Mouse (Mus musculus) MEL (cell line): ENCODE measurements around the gene Ccdc174. TPM values are rescaled to one million over a fixed set of nuclear protein-coding genes. Genes with fewer than 3 reads are reported as not detected.

Experiments
- DNase-seq: peaks from one replicate; pipeline ENCODE4 v3.0.0; 2011; ENCODE audit warnings: low read depth, low spot score
- H3K27ac ChIP-seq: 2 replicates; pipeline ENCODE4 v1.5.1; 2012; ENCODE audit warnings: low read depth, mild to moderate bottlenecking, control low read depth, low read length, moderate library complexity; ENCODE audit not compliant: control insufficient read depth
- H3K27me3 ChIP-seq, 2 experiments: fragments of 150-350 bp in 1 of 2; sonication (generic) in 1 of 2; 2 replicates each; pipeline ENCODE4 v1.6.1; 2012; ENCODE audit warnings: low read length in 2 of 2, mild to moderate bottlenecking in 2 of 2, improper control_type of control experiment in 1 of 2, moderate library complexity in 1 of 2; ENCODE audit not compliant: insufficient read depth in 2 of 2, control insufficient read depth in 1 of 2
- H3K36me3 ChIP-seq, 2 experiments: 2 replicates each; pipeline ENCODE4 v1.6.1; 2012 to 2014; ENCODE audit warnings: low read length in 2 of 2, improper control_type of control experiment in 1 of 2, inconsistent platforms in 1 of 2, mild to moderate bottlenecking in 1 of 2; ENCODE audit not compliant: insufficient read depth in 2 of 2, control insufficient read depth in 1 of 2
- H3K4me1 ChIP-seq, 2 experiments: fragments of 150-350 bp in 1 of 2; sonication (generic) in 1 of 2; 2 replicates each; pipeline ENCODE4 v1.6.1; 2012; ENCODE audit warnings: low read length in 2 of 2, improper control_type of control experiment in 1 of 2, mild to moderate bottlenecking in 1 of 2; ENCODE audit not compliant: insufficient read depth in 2 of 2, control insufficient read depth in 1 of 2
- H3K4me3 ChIP-seq, 2 experiments: fragments of 150-350 bp in 1 of 2; sonication (generic) in 1 of 2; 2 replicates each; pipeline ENCODE4 v1.5.1; 2012; ENCODE audit warnings: low read depth in 2 of 2, low read length in 2 of 2, mild to moderate bottlenecking in 2 of 2, moderate library complexity in 2 of 2, control low read depth in 1 of 2, improper control_type of control experiment in 1 of 2; ENCODE audit not compliant: control insufficient read depth in 1 of 2, insufficient read depth in 1 of 2
- H3K79me2 ChIP-seq: 2 replicates; pipeline ENCODE4 v1.6.1; 2012; ENCODE audit warnings: mild to moderate bottlenecking, low read length, moderate library complexity; ENCODE audit not compliant: control insufficient read depth, poor library complexity, insufficient read depth
- H3K9ac ChIP-seq: 2 replicates; pipeline ENCODE4 v1.6.1; 2012; ENCODE audit warnings: low read depth, mild to moderate bottlenecking, control low read depth, low read length, moderate library complexity; ENCODE audit not compliant: control insufficient read depth, poor library complexity, severe bottlenecking
- H3K9me3 ChIP-seq: fragments of 150-350 bp; sonication (generic); replicated peaks from 2 replicates; pipeline ENCODE4 v1.6.1; 2012; ENCODE audit warnings: mild to moderate bottlenecking, low read length, improper control_type of control experiment, moderate library complexity; ENCODE audit not compliant: insufficient read depth
- CHD1 ChIP-seq: IDR thresholded peaks from 2 replicates; pipeline ENCODE4 v1.6.1; 2012; ENCODE audit warnings: low read depth, mild to moderate bottlenecking, inconsistent platforms, low read length, improper control_type of control experiment
- CHD2 ChIP-seq: IDR thresholded peaks from 2 replicates; pipeline ENCODE4 v1.6.1; 2011; ENCODE audit warnings: low read length, improper control_type of control experiment
- CTCF ChIP-seq, 3 experiments: IDR thresholded peaks in 2 of 3; conservative IDR thresholded peaks in 1 of 3; 2 replicates each; pipeline ENCODE4 v1.5.1; 2011 to 2012; ENCODE audit warnings: low read length in 3 of 3, low read depth in 2 of 3, mild to moderate bottlenecking in 2 of 3, improper control_type of control experiment in 1 of 3, inconsistent platforms in 1 of 3, mixed read lengths in 1 of 3, moderate library complexity in 1 of 3; ENCODE audit not compliant: control insufficient read depth in 1 of 3, insufficient read depth in 1 of 3, poor library complexity in 1 of 3, severe bottlenecking in 1 of 3
- E2F4 ChIP-seq: IDR thresholded peaks from 2 replicates; pipeline ENCODE4 v1.6.1; 2011; ENCODE audit warnings: low read depth, low read length, improper control_type of control experiment, borderline replicate concordance
- ELF1 ChIP-seq: IDR thresholded peaks from 2 replicates; pipeline ENCODE4 v1.6.1; 2014; ENCODE audit warnings: low read depth, mild to moderate bottlenecking, inconsistent platforms, low read length, improper control_type of control experiment, moderate library complexity
- HCFC1 ChIP-seq: IDR thresholded peaks from 2 replicates; pipeline ENCODE4 v1.6.1; 2012; ENCODE audit warnings: low read depth, mild to moderate bottlenecking, inconsistent platforms, low read length, improper control_type of control experiment, moderate library complexity
- MEF2A ChIP-seq: IDR thresholded peaks from 2 replicates; pipeline ENCODE4 v1.6.1; 2014; ENCODE audit warnings: low read depth, mild to moderate bottlenecking, inconsistent platforms, low read length, improper control_type of control experiment; ENCODE audit not compliant: poor library complexity, insufficient replicate concordance, severe bottlenecking; ENCODE audit errors: extremely low read depth
- MXI1 ChIP-seq: IDR thresholded peaks from 2 replicates; pipeline ENCODE4 v1.6.1; 2011; ENCODE audit warnings: mild to moderate bottlenecking, low read depth, low read length, improper control_type of control experiment
- MYB ChIP-seq: IDR thresholded peaks from 2 replicates; pipeline ENCODE4 v1.6.1; 2011; ENCODE audit warnings: mild to moderate bottlenecking, low read depth, low read length, improper control_type of control experiment
- MYC ChIP-seq: IDR thresholded peaks from 2 replicates; pipeline ENCODE4 v1.6.1; 2011; ENCODE audit warnings: low read depth, mild to moderate bottlenecking, low read length, improper control_type of control experiment, moderate library complexity
- NELFE ChIP-seq: IDR thresholded peaks from 2 replicates; pipeline ENCODE4 v1.6.1; 2011; ENCODE audit warnings: low read depth, low read length, improper control_type of control experiment
- POLR2A ChIP-seq, 2 experiments: IDR thresholded peaks; 2 replicates each; pipeline ENCODE4 v1.6.1; 2011 to 2012; ENCODE audit warnings: low read length in 2 of 2, mild to moderate bottlenecking in 2 of 2, control low read depth in 1 of 2, improper control_type of control experiment in 1 of 2, low read depth in 1 of 2, moderate library complexity in 1 of 2; ENCODE audit not compliant: control insufficient read depth in 1 of 2, insufficient read depth in 1 of 2, poor library complexity in 1 of 2
- POLR2AphosphoS2 ChIP-seq: IDR thresholded peaks from 2 replicates; pipeline ENCODE4 v1.6.1; 2011; ENCODE audit warnings: low read length, improper control_type of control experiment
- POLR2AphosphoS5 ChIP-seq: IDR thresholded peaks from 2 replicates; pipeline ENCODE4 v1.6.1; 2012; ENCODE audit warnings: low read depth, borderline replicate concordance, mild to moderate bottlenecking, inconsistent platforms, low read length, moderate library complexity, mixed read lengths
- RAD21 ChIP-seq: IDR thresholded peaks from 2 replicates; pipeline ENCODE4 v1.6.1; 2011; ENCODE audit warnings: mild to moderate bottlenecking, low read depth, low read length, improper control_type of control experiment
- SIN3A ChIP-seq: IDR thresholded peaks from 2 replicates; pipeline ENCODE4 v1.6.1; 2012; ENCODE audit warnings: low read length, improper control_type of control experiment, inconsistent platforms
- SMC3 ChIP-seq: IDR thresholded peaks from 2 replicates; pipeline ENCODE4 v1.6.1; 2011; ENCODE audit warnings: low read depth, low read length, improper control_type of control experiment
- TAL1 ChIP-seq: IDR thresholded peaks from 2 replicates; pipeline ENCODE4 v1.6.1; 2012; ENCODE audit warnings: mild to moderate bottlenecking, inconsistent platforms, low read length, moderate library complexity, mixed read lengths
- TBP ChIP-seq: IDR thresholded peaks from 2 replicates; pipeline ENCODE4 v1.8.0; 2011; ENCODE audit warnings: low read depth, low read length, improper control_type of control experiment
- UBTF ChIP-seq: IDR thresholded peaks from 2 replicates; pipeline ENCODE4 v1.6.1; 2012; ENCODE audit warnings: low read depth, mild to moderate bottlenecking, inconsistent platforms, low read length, improper control_type of control experiment, moderate library complexity, borderline replicate concordance; ENCODE audit not compliant: insufficient read depth
- USF1 ChIP-seq: IDR thresholded peaks from 2 replicates; pipeline ENCODE4 v1.6.1; 2014; ENCODE audit warnings: low read depth, mild to moderate bottlenecking, inconsistent platforms, low read length, improper control_type of control experiment, moderate library complexity
- USF2 ChIP-seq, 2 experiments: IDR thresholded peaks; 2 replicates each; pipeline ENCODE4 v1.6.1; 2011 to 2012; ENCODE audit warnings: improper control_type of control experiment in 2 of 2, low read length in 2 of 2, borderline replicate concordance in 1 of 2, inconsistent platforms in 1 of 2, low read depth in 1 of 2, mild to moderate bottlenecking in 1 of 2; ENCODE audit not compliant: insufficient read depth in 1 of 2
- ZC3H11A ChIP-seq: IDR thresholded peaks from 2 replicates; pipeline ENCODE4 v1.6.1; 2012; ENCODE audit warnings: low read depth, mild to moderate bottlenecking, inconsistent platforms, low read length, improper control_type of control experiment
- ZMIZ1 ChIP-seq: IDR thresholded peaks from 2 replicates; pipeline ENCODE4 v1.6.1; 2012; ENCODE audit warnings: low read depth, mild to moderate bottlenecking, inconsistent platforms, low read length, improper control_type of control experiment, moderate library complexity
- ZNF384 ChIP-seq: IDR thresholded peaks from 2 replicates; pipeline ENCODE4 v1.6.1; 2012; ENCODE audit warnings: low read depth, mild to moderate bottlenecking, inconsistent platforms, low read length, improper control_type of control experiment
- polyA plus RNA-seq, 2 experiments: library from polyadenylated mRNA; stranded (reverse) in 1 of 2; unstranded in 1 of 2; fragments of >175 nt in 1 of 2; fragments of >200 nt in 1 of 2; gene quantifications; 2 replicates each; pipeline versions ENCODE4 v1.2.1 to v1.2.4; 2012; ENCODE audit warnings: low replicate concordance in 2 of 2, low read depth in 1 of 2; ENCODE audit not compliant: insufficient read length in 2 of 2, insufficient read depth in 1 of 2, missing spikeins in 1 of 2
- total RNA-seq: library from RNA; depleted of rRNA; stranded (reverse); fragments of 300-350 nt; gene quantifications from 2 replicates; pipeline ENCODE4 v1.2.3, GENCODE M21; 2012

Gene Ccdc174
- total and polyA plus RNA-seq, 3 experiments, result 15.6 to 20.2 TPM; not detected in 1

DNA sequence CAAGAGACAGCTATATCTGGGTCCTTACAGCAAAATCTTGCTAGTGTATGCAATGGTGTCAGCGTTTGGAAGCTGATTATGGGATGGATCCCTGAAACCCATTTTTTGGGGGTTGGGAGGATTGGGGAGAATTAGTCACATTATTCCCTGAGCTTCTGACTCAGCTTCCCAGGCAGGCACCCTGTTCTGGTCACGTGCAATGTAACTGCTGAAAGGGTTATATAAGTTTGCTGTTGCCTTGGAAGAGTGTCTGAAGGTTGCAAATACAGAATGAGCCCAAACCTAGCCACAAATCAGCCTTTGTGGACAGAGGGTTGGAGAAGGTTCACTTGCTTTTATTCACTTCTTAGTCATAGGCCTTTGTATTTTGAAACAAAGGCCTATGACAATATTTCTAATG is 13.9 kb downstream of the Ccdc174 start:
- TF ChIP-seq HCFC1, result no peak
- TF ChIP-seq E2F4, result no peak
- TF ChIP-seq SIN3A, result no peak
- TF ChIP-seq POLR2AphosphoS2, result no peak
- TF ChIP-seq TBP, result no peak
- TF ChIP-seq POLR2A (IDR thresholded peaks at IDR 0.05; ENCODE audit: control insufficient read depth in 1 of 2, insufficient read depth in 1 of 2, low read depth in 1 of 2, low read length in 2 of 2, poor library complexity in 1 of 2), result no peak
- TF ChIP-seq TAL1, result no peak
- no peak for TF ChIP-seq MEF2A
- no peak for TF ChIP-seq CHD1
- TF ChIP-seq ZNF384, result no peak
- no peak for TF ChIP-seq MYC
- TF ChIP-seq USF1, result no peak
- Histone ChIP-seq H3K36me3 (peaks cover 0 to 18% of the 10 kb centered on the region in 2 experiments; a peak in 2 of 4 replicates), H3K27ac (no peak overlapping the region), H3K4me3 (no peak overlapping the region), H3K9ac (no peak overlapping the region), H3K9me3 (no peaks in the 10 kb centered on the region), H3K4me1 (no peaks in the 10 kb centered on the region), H3K27me3 (no peaks in the 10 kb centered on the region), H3K79me2 (no peaks in the 10 kb centered on the region)
- DNase-seq, result no peak

DNA sequence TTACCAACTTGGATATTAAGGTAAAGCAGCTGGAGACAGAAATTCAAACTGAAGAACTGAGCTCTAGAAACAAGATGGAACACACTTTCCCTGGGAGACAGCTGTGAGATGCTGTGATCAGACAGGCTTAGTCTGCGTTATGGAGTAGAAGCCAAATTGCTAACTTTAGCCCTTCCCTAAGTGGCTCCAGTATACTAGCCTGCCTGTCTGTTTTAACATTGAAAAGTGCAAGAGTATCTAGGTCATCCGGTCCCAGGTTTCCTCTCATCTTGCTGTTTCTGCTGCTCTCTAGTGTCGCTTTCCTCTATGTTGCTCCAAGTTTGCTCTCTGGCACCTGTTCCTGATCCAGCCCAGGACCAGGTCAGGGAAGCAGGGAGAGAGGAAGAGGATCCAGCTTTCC is 18.9 kb downstream of the Ccdc174 start:
- Histone ChIP-seq H3K9ac (no peak overlapping the region), H3K36me3 (peaks cover 0 to 13% of the 10 kb centered on the region in 2 experiments; a peak in 2 of 4 replicates)

DNA sequence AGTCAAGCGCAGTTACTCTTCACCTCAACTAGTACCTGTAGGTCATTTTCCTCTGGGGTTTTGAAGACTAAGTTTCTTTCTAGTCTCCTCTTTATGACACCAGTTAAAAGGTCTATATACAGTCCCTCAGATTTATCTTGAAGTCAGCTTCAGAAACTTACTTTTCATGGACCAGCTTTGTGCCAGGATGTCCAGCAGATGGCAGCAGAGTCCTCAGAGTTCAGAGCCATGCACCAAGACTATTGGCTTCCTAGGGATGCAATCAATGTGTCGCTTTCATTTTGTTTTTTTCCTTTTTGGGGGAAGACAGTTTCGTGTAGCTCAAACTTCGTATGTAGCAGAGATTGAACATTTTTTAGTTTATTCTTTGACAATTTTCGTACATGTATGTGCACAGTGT is 23.7 kb downstream of the Ccdc174 start:
- H3K79me2 ChIP-seq, result no peaks in the 10 kb centered on the region
- no peaks in the 10 kb centered on the region for H3K9me3 ChIP-seq
- H3K27me3 ChIP-seq, result no peaks in the 10 kb centered on the region
- H3K27ac ChIP-seq, result no peak overlapping the region
- no peak overlapping the region for H3K4me3 ChIP-seq
- DNase-seq, result peak; percentile 80
- no peak overlapping the region for H3K9ac ChIP-seq
- H3K4me1 ChIP-seq, result no peaks in the 10 kb centered on the region
- peaks cover 0 to 6% of the 10 kb centered on the region in 2 experiments; a peak in 1 of 4 replicates for H3K36me3 ChIP-seq
- TF ChIP-seq POLR2AphosphoS2 (no peak), USF2 (IDR thresholded peaks at IDR 0.05; ENCODE audit: borderline replicate concordance in 1 of 2, insufficient read depth in 1 of 2, low read depth in 1 of 2, low read length in 2 of 2) (no peak), MYB (no peak), SIN3A (no peak), CTCF (IDR thresholded peaks at IDR 0.05 in 2 of 3, conservative IDR thresholded peaks at IDR 0.05 in 1 of 3; ENCODE audit: control insufficient read depth in 1 of 3, insufficient read depth in 1 of 3, low read depth in 2 of 3, low read length in 3 of 3, poor library complexity in 1 of 3, severe bottlenecking in 1 of 3) (peak; percentile 79 to 87 (median 84)), RAD21 (peak; percentile 69), POLR2A (IDR thresholded peaks at IDR 0.05; ENCODE audit: control insufficient read depth in 1 of 2, insufficient read depth in 1 of 2, low read depth in 1 of 2, low read length in 2 of 2, poor library complexity in 1 of 2) (no peak), MXI1 (no peak), NELFE (no peak), ZMIZ1 (no peak), CHD2 (no peak), TAL1 (no peak), CHD1 (no peak), MYC (no peak), POLR2AphosphoS5 (no peak), ELF1 (no peak), SMC3 (peak; percentile 83), UBTF (no peak), ZC3H11A (no peak)

More for the DNA sequence above, 18.9 kb downstream of the Ccdc174 start:
- Histone ChIP-seq H3K27me3 (no peaks in the 10 kb centered on the region), H3K9me3 (no peaks in the 10 kb centered on the region), H3K4me3 (no peak overlapping the region), H3K79me2 (no peaks in the 10 kb centered on the region), H3K4me1 (no peaks in the 10 kb centered on the region), H3K27ac (no peak overlapping the region)
- TF ChIP-seq UBTF (no peak), USF2 (IDR thresholded peaks at IDR 0.05; ENCODE audit: borderline replicate concordance in 1 of 2, insufficient read depth in 1 of 2, low read depth in 1 of 2, low read length in 2 of 2) (no peak)
- DNase-seq, result no peak
